Mouse (Mus musculus) left cerebral cortex, adult 6 months (tissue): ENCODE measurements around the gene Tesk2. TPM values are rescaled to one million over a fixed set of nuclear protein-coding genes. Genes with fewer than 3 reads are reported as not detected.

Experiments
- long read RNA-seq, 2 experiments: library from polyadenylated mRNA; unstranded; transcript quantifications; one replicate each; pipeline ENCODE4 v2.0.0; 2019 to 2020
- polyA plus RNA-seq: library from polyadenylated mRNA; unstranded; fragments of <200 nt; fragmentation: Nextera tagmentation; gene quantifications from 2 replicates; pipeline ENCODE4 v1.2.3, GENCODE M21; 2021

The Tesk2 gene
- 2.4 and 2.5 TPM in 2 replicates for polyA plus RNA-seq
- long read RNA-seq, experiment 1, transcript Tesk2-201 (11 exons, 3,033 nt): major isoform, 18 of 28 reads
- long read RNA-seq, experiment 1, partial matches to known transcripts: 2 of 28 reads
- long read RNA-seq, experiment 1, other reads (novel, unspliced or antisense): 8 of 28 reads
- long read RNA-seq, experiment 2, partial matches to known transcripts: 1 of 1 reads
- long read RNA-seq, experiment 2, other reads (novel, unspliced or antisense): 0 of 1 reads

DNA sequence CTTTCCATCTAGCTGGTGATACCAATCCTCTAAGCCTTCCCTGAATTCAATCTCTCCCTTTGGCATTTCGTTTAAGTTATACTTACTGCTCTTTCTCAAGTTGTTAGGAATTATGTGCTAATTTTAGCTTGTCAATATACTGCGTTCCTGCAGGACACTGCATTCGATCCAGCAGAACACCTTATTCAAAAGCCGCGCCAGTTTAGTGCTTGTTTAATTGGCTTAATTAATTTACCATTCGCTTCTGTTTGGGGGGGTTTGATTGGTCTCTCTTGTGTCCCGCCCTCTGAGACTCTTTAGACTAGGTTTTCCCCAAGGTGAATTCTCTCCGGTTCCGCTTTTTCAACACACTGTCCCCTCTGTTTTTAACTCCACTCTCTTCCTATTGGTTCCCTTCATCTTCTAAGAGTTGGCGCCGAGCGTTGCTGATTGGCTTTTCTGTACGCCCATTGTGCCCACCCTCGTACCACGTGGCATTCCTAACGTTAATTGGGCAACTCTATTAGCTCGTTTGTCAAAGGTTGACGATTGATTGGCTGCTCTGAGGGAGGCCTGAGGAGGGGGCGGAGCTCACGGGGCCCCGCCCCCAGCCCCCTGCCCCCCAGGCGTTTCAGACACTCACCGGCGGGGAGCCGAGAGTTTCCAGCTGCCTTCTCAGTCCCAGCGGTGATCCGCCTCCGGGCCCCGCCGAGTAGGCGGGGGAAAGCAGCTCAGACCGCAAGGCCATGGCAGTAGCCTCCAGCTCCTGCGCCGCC lies at the start of gene Tesk2:
Tesk2 (plus strand) TSS at position 606 of the 755 bp plus-strand sequence.

DNA sequence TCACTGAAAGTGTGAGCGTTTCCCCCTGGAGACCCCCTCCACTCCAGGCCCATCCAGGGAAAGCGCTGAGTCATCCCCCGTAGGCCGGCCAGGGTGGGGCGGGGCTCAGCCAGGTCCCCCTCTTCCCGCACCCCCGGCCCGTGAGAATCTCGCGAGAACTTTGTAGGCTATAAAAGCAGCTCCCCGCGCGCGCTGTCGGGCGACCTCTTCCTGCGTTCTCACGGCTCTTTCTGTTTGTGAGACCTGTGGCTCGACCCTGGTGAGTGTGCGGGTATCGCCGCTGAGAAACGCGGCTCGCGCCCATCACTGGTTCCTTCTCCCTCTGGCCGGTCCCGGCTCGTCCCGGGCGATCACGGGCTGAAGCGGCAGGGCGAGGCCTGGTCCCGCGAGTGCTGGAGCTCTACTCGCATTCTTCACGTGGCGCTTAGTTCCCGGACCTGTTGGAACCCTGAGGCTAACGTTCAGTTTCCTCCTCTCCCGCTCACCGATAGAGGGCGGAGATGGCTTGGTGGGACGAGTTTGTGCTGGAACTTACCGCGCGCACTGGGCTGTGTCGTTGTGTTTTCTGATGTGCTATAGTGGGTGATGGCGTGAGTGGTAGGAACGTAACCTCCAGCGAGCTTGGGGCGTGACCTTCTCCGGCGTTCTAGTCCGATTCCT lies 35.2 kb upstream of the Tesk2 start, which contains the start of gene Prdx1:
Prdx1 (plus strand) TSS at position 143 of the 660 bp plus-strand sequence.

DNA sequence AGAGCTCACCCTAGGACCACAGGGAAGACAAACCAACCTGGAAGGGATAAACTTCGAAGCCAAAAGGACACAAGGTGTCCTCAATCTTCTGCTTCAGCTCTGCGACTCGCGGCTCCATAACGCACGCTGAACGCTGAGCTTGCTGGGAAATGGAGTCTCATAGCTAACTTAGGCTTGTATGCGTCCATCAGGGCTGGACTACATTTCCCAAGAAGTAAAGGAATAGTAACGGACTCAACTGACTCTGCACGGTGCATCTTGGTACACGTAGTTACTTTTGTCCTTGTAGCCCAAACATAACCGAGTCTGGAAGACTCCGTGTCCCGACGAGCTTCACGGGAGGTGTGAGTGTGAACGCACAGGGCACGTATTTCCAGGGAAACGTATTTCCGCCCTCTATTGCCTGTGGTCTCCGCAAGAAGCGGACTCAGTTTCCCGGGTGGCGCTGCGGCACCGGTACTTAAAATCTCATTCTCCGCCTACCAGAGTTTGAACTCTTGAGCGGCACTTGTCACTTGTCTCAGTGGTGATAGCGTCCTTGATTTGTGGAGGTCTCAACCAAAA lies 12.5 kb upstream of the Tesk2 start, which contains the start of the genes Mmachc and Ccdc163:
Mmachc (minus strand) TSS at position 206 of the 564 bp plus-strand sequence.
Ccdc163 (plus strand) TSS at position 309 of the 564 bp plus-strand sequence.

DNA sequence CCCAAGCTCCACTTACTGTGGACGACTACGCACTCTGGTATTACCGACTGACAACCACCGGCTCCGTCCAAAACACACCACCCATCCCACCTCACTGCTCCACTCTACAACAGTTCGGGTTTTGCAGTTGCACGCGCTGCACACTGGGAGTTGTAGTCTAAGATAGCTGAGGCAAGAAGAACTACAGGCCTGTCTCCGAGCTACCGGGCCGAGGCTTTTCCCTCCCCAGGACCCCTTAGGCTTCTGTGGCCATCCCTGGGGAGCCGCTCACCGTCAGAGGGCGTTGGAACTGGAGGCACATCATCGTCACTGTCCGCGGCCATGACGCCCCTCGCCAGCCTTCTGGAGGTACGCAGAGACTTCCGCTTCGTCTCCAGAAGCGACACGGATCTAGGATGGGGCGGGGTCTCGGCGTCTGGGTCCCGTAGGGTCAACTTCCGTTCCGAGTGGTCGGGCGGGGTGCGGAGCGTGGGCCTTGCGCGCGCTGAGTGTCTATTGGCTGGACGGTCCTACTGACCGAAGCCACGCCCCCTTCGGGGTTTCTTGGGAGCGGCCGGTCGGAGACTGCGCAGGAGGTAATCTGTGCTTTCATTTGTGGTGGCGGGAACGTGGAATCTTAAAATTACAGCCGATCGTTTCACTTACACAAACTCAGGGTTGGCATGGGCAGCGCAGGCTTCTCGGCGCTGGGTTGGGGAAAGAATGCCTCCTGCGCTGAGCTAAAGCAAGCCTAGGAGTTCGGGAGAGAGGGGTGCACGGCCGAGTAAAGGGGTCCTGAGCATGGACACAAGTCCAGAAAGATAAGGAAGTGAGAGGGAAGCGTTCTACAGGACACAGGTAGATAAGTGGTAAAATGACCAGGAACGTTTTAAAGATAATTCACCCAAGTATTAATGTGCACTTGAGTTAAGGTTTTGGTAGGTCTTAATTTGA lies 86.7 kb downstream of the Tesk2 start, which contains the start of the genes Toe1 and Mutyh:
Toe1 (minus strand) TSS at position 444 of the 933 bp plus-strand sequence.
Mutyh (plus strand) TSS at position 527 of the 933 bp plus-strand sequence.

DNA sequence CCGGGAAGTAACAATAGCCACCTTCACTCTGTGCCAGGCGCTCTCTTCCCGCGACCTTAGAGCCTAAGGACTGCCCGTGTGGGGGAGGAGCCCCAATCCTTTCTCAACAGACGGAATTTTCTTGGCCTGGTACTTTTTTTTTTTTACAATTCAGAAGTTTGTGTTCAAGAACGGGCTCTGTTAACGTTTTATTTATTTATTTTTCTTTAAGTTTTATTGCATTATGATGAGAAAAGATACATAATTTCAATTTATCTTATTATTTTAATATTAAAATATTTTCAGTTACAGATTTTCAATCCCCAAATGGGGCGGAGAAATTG lies 100.9 kb downstream of the Tesk2 start, which contains the start of gene Hpdl:
Hpdl (minus strand) TSS at position 14 of the 323 bp plus-strand sequence.

Other genes starting within 250 kb of the Tesk2 start
- 4.4 and 4.7 TPM in 2 replicates for gene Ipp, start 213.4 kb upstream of the Tesk2 start, polyA plus RNA-seq
- gene Tmem69, start 165.0 kb upstream of the Tesk2 start, polyA plus RNA-seq: 5.1 and 6.1 TPM in 2 replicates
- gene Gpbp1l1, start 163.3 kb upstream of the Tesk2 start, polyA plus RNA-seq: 5.2 and 5.8 TPM in 2 replicates
- gene Ccdc17, start 124.3 kb upstream of the Tesk2 start, polyA plus RNA-seq: 1.8 and 3.2 TPM in 2 replicates
- 4.4 and 6.2 TPM in 2 replicates for gene Nasp, start 93.0 kb upstream of the Tesk2 start, polyA plus RNA-seq
- 568 and 624 TPM in 2 replicates for gene Akr1a1, start 69.3 kb upstream of the Tesk2 start, polyA plus RNA-seq
- gene Prdx1, start 35.4 kb upstream of the Tesk2 start, polyA plus RNA-seq: 680 and 725 TPM in 2 replicates
- 10.1 and 15.4 TPM in 2 replicates for gene Mmachc, start 12.5 kb upstream of the Tesk2 start, polyA plus RNA-seq
- 4.1 and 4.8 TPM in 2 replicates for gene Ccdc163, start 12.4 kb upstream of the Tesk2 start, polyA plus RNA-seq
- 8.2 and 10.8 TPM in 2 replicates for gene Toe1, start 86.7 kb downstream of the Tesk2 start, polyA plus RNA-seq
- 1.2 and 1.4 TPM in 2 replicates for gene Mutyh, start 86.8 kb downstream of the Tesk2 start, polyA plus RNA-seq
- gene Hpdl, start 100.8 kb downstream of the Tesk2 start, polyA plus RNA-seq: 2.2 and 2.4 TPM in 2 replicates
- 0.75 and 0.85 TPM in 2 replicates for gene Zswim5, start 156.4 kb downstream of the Tesk2 start, polyA plus RNA-seq